Mouse (Mus musculus) cortical plate, adult 2 months (tissue): ENCODE measurements around the gene Rab44. TPM values are rescaled to one million over a fixed set of nuclear protein-coding genes. Genes with fewer than 3 reads are reported as not detected.

Experiments
- H3K27ac ChIP-seq: fragments of 200-500 bp; 2 replicates; pipeline ENCODE4 v1.5.1; 2012; ENCODE audit warnings: low read length, control low read depth, inconsistent platforms; ENCODE audit not compliant: insufficient read depth
- H3K4me1 ChIP-seq: fragments of 200-500 bp; 2 replicates; pipeline ENCODE4 v1.6.1; 2011; ENCODE audit warnings: low read length; ENCODE audit not compliant: control insufficient read depth, insufficient read depth
- H3K4me3 ChIP-seq: fragments of 200-500 bp; 2 replicates; pipeline ENCODE4 v1.5.1; 2011; ENCODE audit warnings: mild to moderate bottlenecking, low read length, control low read depth; ENCODE audit not compliant: insufficient read depth
- CTCF ChIP-seq: fragments of 200-500 bp; IDR thresholded peaks from 2 replicates; pipeline ENCODE4 v1.5.1; 2011; ENCODE audit warnings: mild to moderate bottlenecking, control low read depth, low read length; ENCODE audit not compliant: insufficient read depth; ENCODE audit errors: extremely low read depth
- POLR2A ChIP-seq: fragments of 200-500 bp; IDR thresholded peaks from 2 replicates; pipeline ENCODE4 v1.6.1; 2011; ENCODE audit warnings: mild to moderate bottlenecking, low read length, control low read depth; ENCODE audit not compliant: insufficient read depth; ENCODE audit errors: extremely low read depth
- polyA plus RNA-seq: library from polyadenylated mRNA; depleted of rRNA; stranded (reverse); fragments of >200 nt; gene quantifications from 2 replicates; pipeline ENCODE4 v1.2.3, GENCODE M21; 2012

Gene Rab44
- polyA plus RNA-seq, 1 experiment = 0.19 TPM

- no peak overlapping the region for H3K27ac ChIP-seq
- no peak overlapping the region for H3K4me3 ChIP-seq
- H3K4me1 ChIP-seq = peaks cover 2% of the 10 kb centered on the region; the same call in 1 of the 2 replicates
- no peak for TF ChIP-seq POLR2A
- TF ChIP-seq CTCF = no peak
These were observed 39.9 kb upstream of the Rab44 start for GRCm38 (mm10) chr17:29074085-29074484.

- TF ChIP-seq POLR2A (no peak), CTCF (no peak)
- H3K4me3 ChIP-seq = no peak overlapping the region
- H3K27ac ChIP-seq = no peak overlapping the region
- H3K4me1 ChIP-seq = peaks cover 2% of the 10 kb centered on the region; the same call in 1 of the 2 replicates
These were observed 37.7 kb upstream of the Rab44 start for GRCm38 (mm10) chr17:29076235-29076634.

- Histone ChIP-seq H3K4me1 (peaks cover 2% of the 10 kb centered on the region; the same call in 1 of the 2 replicates), H3K4me3 (peak overlapping the region; percentile 10; the same call in 1 of the 2 replicates), H3K27ac (no peak overlapping the region)
- TF ChIP-seq POLR2A = no peak
- no peak for TF ChIP-seq CTCF
These were observed 36.0 kb upstream of the Rab44 start for GRCm38 (mm10) chr17:29077786-29078509.

- H3K4me1 ChIP-seq = peaks cover 2% of the 10 kb centered on the region; the same call in 1 of the 2 replicates
- peak overlapping the region; percentile 52; the same call in 1 of the 2 replicates for H3K27ac ChIP-seq
- peak overlapping the region; percentile 10 for H3K4me3 ChIP-seq
- TF ChIP-seq CTCF = no peak
- TF ChIP-seq POLR2A = no peak
These were observed 35.2 kb upstream of the Rab44 start for GRCm38 (mm10) chr17:29078519-29079383.

GRCm38 (mm10) chr17:29080758-29081617 is 33.0 kb upstream of the Rab44 start:
- TF ChIP-seq POLR2A = no peak
- no peak for TF ChIP-seq CTCF
- Histone ChIP-seq H3K4me3 (no peak overlapping the region), H3K4me1 (peaks cover 2% of the 10 kb centered on the region; the same call in 1 of the 2 replicates), H3K27ac (no peak overlapping the region)

- TF ChIP-seq CTCF = no peak
- no peak for TF ChIP-seq POLR2A
- Histone ChIP-seq H3K4me3 (no peak overlapping the region), H3K4me1 (peaks cover 2% of the 10 kb centered on the region; the same call in 1 of the 2 replicates), H3K27ac (peak overlapping the region; percentile 21; the same call in 1 of the 2 replicates)
These were observed 32.1 kb upstream of the Rab44 start for GRCm38 (mm10) chr17:29081618-29082381.

- no peak overlapping the region for H3K4me3 ChIP-seq
- no peak for TF ChIP-seq CTCF
- TF ChIP-seq POLR2A = no peak
- H3K27ac ChIP-seq = no peak overlapping the region
- H3K4me1 ChIP-seq = no peaks in the 10 kb centered on the region
These were observed 30.4 kb upstream of the Rab44 start for GRCm38 (mm10) chr17:29083586-29083985.

GRCm38 (mm10) chr17:29084656-29085055 is 29.3 kb upstream of the Rab44 start:
- Histone ChIP-seq H3K4me3 (no peak overlapping the region), H3K27ac (no peak overlapping the region)

More at GRCm38 (mm10) chr17:29084656-29085055, 29.3 kb upstream of the Rab44 start:
- TF ChIP-seq POLR2A (no peak), CTCF (no peak)
- H3K4me1 ChIP-seq = no peaks in the 10 kb centered on the region
